Comparison of ENCODE assay signal across 9 mouse cellular contexts in genomic region chr10:43034811-43035210, GRCm38 (mm10).
DNase-seq lines count a peak whose midpoint lies in the region; ATAC-seq lines count a peak whose summit lies in the region.
"Had no signal": no experiment of that assay in that cellular context is flagged by ENCODE, and none has a peak within 500 bp of the region (broad histone marks: within the 10 kb centered on the region; RNA-seq: fewer than 3 reads in every experiment).

No protein-coding gene starts in this region.

- no peak for ATAC-seq in erythroid progenitor cell, adult 5-6 weeks (replicated peaks; ENCODE audit: low FRiP score, poor library complexity, severe bottlenecking)

- peak; percentile 71 to 82 for DNase-seq in adrenal gland, adult (ENCODE audit: inconsistent age in 2 of 2, low spot score in 1 of 2)
- no peak for DNase-seq in adrenal gland, postnatal 4 days (ENCODE audit: low spot score in 2 of 2)
- peak; percentile 32 for DNase-seq in brain, adult 2 months (ENCODE audit: low read depth, low spot score)
- DNase-seq in heart, postnatal 25 days (ENCODE audit: low spot score), result peak; percentile 31
- peak; percentile 62 for DNase-seq in lung, postnatal 36 days
- no peak for DNase-seq in thymus, postnatal 36 days
- DNase-seq in right cerebral cortex, postnatal 25 days, result no peak
- DNase-seq: thymus, postnatal 25 days had no signal

- intact Hi-C loops in heart, postnatal 25 days (cut with DNase I), result no loop called here

Comparison
In these comparisons a context has a peak if more than half of its experiments do, and no peak if none do; other contexts are left out.
1. DNase-seq: peak in adrenal gland, adult (2 of 2), brain, adult 2 months (single experiment), heart, postnatal 25 days (single experiment) and lung, postnatal 36 days (single experiment); none in adrenal gland, postnatal 4 days (0 of 2), thymus, postnatal 36 days (0 of 2) and right cerebral cortex, postnatal 25 days (single experiment).